Mouse (Mus musculus) stomach, postnatal 0 days (tissue): ENCODE data around the gene Irf1.

ENCODE experiments used
- CTCF ChIP-seq: IDR thresholded peaks from 2 replicates; pipeline ENCODE4 v1.5.1; 2016; ENCODE audit warnings: antibody characterized with exemption, low read depth, mild to moderate bottlenecking, moderate library complexity
- EP300 ChIP-seq: optimal IDR thresholded peaks from 2 replicates; pipeline ENCODE3; 2016; ENCODE audit warnings: antibody characterized with exemption

DNA sequence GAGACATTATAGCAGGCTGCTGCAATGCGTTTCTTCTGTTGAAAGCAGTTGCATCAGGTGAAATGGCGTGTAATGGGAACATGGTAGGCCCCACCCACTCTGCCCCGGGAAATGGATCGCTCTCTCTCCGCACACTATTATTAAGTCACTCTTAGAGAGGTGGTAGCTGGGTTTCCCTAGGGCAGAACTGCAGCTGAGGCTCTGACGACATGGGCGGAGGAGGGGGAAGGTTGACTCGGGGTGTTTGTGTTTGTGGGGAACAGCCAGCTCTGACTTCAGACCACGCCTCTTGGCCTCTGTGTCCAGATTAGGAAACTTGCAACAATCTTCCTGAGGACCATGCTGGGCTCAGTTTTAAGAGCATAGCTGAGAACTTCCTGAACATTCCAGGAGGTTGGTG lies 36.0 kb downstream of the Irf1 start:
- TF ChIP-seq CTCF = no peak
- no peak for TF ChIP-seq EP300
